ENCODE assay signal across 8 mouse cellular contexts in genomic region chr13:89334494-89334893, GRCm38 (mm10).
DNase-seq lines count a peak whose midpoint lies in the region; ATAC-seq and TF ChIP-seq lines count a peak whose summit lies in the region.

No protein-coding gene starts in this region.

- no peak overlapping the region for H3K9ac ChIP-seq in intestine, postnatal 0 days (ENCODE audit: low read depth, low read length)
- H3K9ac ChIP-seq in intestine, embryonic 15.5 days = no peak overlapping the region
- no peak overlapping the region for H3K9ac ChIP-seq in liver, embryonic 14.5 days (replicated peaks)

- no peak overlapping the region for H3K27ac ChIP-seq in intestine, postnatal 0 days (ENCODE audit: low read depth, low read length)
- no peak overlapping the region for H3K27ac ChIP-seq in intestine, embryonic 15.5 days
- no peak overlapping the region for H3K27ac ChIP-seq in liver, embryonic 14.5 days

- no peak overlapping the region for H3K4me3 ChIP-seq in intestine, postnatal 0 days (ENCODE audit: low read depth, low read length)
- H3K4me3 ChIP-seq in intestine, embryonic 15.5 days (replicated peaks) = no peak overlapping the region
- no peak overlapping the region for H3K4me3 ChIP-seq in E14TG2a.4 (replicated peaks; ENCODE audit: low read length)
- H3K4me3 ChIP-seq in liver, embryonic 14.5 days (ENCODE audit: insufficient read depth in 1 of 2, low read depth in 2 of 2, low read length in 2 of 2) = no peak overlapping the region

- no peaks in the 10 kb centered on the region for H3K4me1 ChIP-seq in intestine, postnatal 0 days (replicated peaks; ENCODE audit: control insufficient read depth, insufficient read depth, low read length)
- H3K4me1 ChIP-seq in intestine, embryonic 15.5 days (replicated peaks) = no peaks in the 10 kb centered on the region
- H3K4me1 ChIP-seq in E14TG2a.4 (replicated peaks; ENCODE audit: low read depth, low read length) = no peaks in the 10 kb centered on the region
- no peaks in the 10 kb centered on the region for H3K4me1 ChIP-seq in liver, embryonic 14.5 days (replicated peaks; ENCODE audit: control insufficient read depth in 2 of 2, insufficient read depth in 2 of 2, low read length in 1 of 2)

- no peaks in the 10 kb centered on the region for H3K27me3 ChIP-seq in intestine, postnatal 0 days (replicated peaks; ENCODE audit: control insufficient read depth, insufficient read depth, low read length)
- H3K27me3 ChIP-seq in intestine, embryonic 15.5 days (replicated peaks) = no peaks in the 10 kb centered on the region
- H3K27me3 ChIP-seq in E14TG2a.4 (ENCODE audit: insufficient read depth, low read length) = no peaks in the 10 kb centered on the region
- H3K27me3 ChIP-seq in liver, embryonic 14.5 days (ENCODE audit: control insufficient read depth, insufficient read depth, low read length) = no peaks in the 10 kb centered on the region

- peak; percentile 56 for TF ChIP-seq CTCF in intestine, postnatal 0 days (IDR thresholded peaks at IDR 0.05; ENCODE audit: low read depth)
- peak; percentile 9; the same call in 1 of the 2 replicates for TF ChIP-seq CTCF in E14TG2a.4 (conservative IDR thresholded peaks at IDR 0.05; ENCODE audit: low read length)
- TF ChIP-seq CTCF in liver, embryonic 14.5 days (IDR thresholded peaks at IDR 0.05; ENCODE audit: low read depth) = 0 out of 2 replicates have a peak, but pooled peaks have one; percentile 18

- DNase-seq in embryo, embryonic 11 days = peak; percentile 63
- no peak for DNase-seq in liver, embryonic 14.5 days (ENCODE audit: low read depth in 3 of 3, low spot score in 3 of 3)
- no peak for DNase-seq in right cerebral cortex, postnatal 14 days
- no peak for DNase-seq in gastrocnemius, adult 18-20 months (ENCODE audit: low spot score)
- no peak for DNase-seq in frontal cortex, postnatal 14 days (ENCODE audit: low spot score in 2 of 2)

- 77% methylated on average over 1 of the region's 1 CpGs for whole genome bisulfite sequencing in intestine, postnatal 0 days
- WGBS in intestine, embryonic 15.5 days = 69% methylated on average over 1 of the region's 1 CpGs
- 65% methylated on average over 1 of the region's 1 CpGs for WGBS in liver, embryonic 14.5 days (ENCODE audit: insufficient replicate concordance)

- no peak for ATAC-seq in intestine, postnatal 0 days
- ATAC-seq in intestine, embryonic 15.5 days = no peak
- no peak for ATAC-seq in liver, embryonic 14.5 days (ENCODE audit: insufficient read depth)

- no peaks in the 10 kb centered on the region for H3K36me3 ChIP-seq in intestine, postnatal 0 days (ENCODE audit: control insufficient read depth, insufficient read depth)
- no peaks in the 10 kb centered on the region for H3K36me3 ChIP-seq in intestine, embryonic 15.5 days
- no peaks in the 10 kb centered on the region for H3K36me3 ChIP-seq in E14TG2a.4 (ENCODE audit: insufficient read depth, low read length)
- no peaks in the 10 kb centered on the region for H3K36me3 ChIP-seq in liver, embryonic 14.5 days (replicated peaks; ENCODE audit: control insufficient read depth, insufficient read depth, low read depth)

- H3K4me2 ChIP-seq in intestine, postnatal 0 days (replicated peaks; ENCODE audit: low read depth) = no peak overlapping the region
- no peak overlapping the region for H3K4me2 ChIP-seq in intestine, embryonic 15.5 days (replicated peaks)
- H3K4me2 ChIP-seq in liver, embryonic 14.5 days (ENCODE audit: low read depth) = no peak overlapping the region

- TF ChIP-seq EP300 in liver, embryonic 14.5 days (IDR thresholded peaks at IDR 0.05; ENCODE audit: low read depth) = no peak

- no peaks in the 10 kb centered on the region for H3K9me3 ChIP-seq in intestine, postnatal 0 days (ENCODE audit: control insufficient read depth)
- no peaks in the 10 kb centered on the region for H3K9me3 ChIP-seq in intestine, embryonic 15.5 days
- H3K9me3 ChIP-seq in E14TG2a.4 (ENCODE audit: low read length) = no peaks in the 10 kb centered on the region
- H3K9me3 ChIP-seq in liver, embryonic 14.5 days (ENCODE audit: control insufficient read depth, low read length) = no peaks in the 10 kb centered on the region
